Mouse (Mus musculus): ENCODE results near the gene Gm10663. TPM values are rescaled to one million over a fixed set of nuclear protein-coding genes. Genes with fewer than 3 reads are reported as not detected.

Gm10663 gene
- polyA plus RNA-seq, 1 experiment: not detected

GRCm38 (mm10) chr8:65112092-65112491, 37.3 kb downstream of the Gm10663 start:
- Histone ChIP-seq H3K79me2 (ENCODE audit: control insufficient read depth, insufficient read depth) (no peaks in the 10 kb centered on the region), H3K4me3 (no peak overlapping the region), H3K27me3 (ENCODE audit: control insufficient read depth, insufficient read depth, insufficient read length) (no peaks in the 10 kb centered on the region), H3ac (ENCODE audit: control insufficient read depth, insufficient read length) (no peak overlapping the region), H3K4me2 (ENCODE audit: low read depth) (no peak overlapping the region), H3K36me3 (ENCODE audit: control insufficient read depth, insufficient read depth) (no peaks in the 10 kb centered on the region)
- no peak for TF ChIP-seq TCF12 (IDR thresholded peaks at IDR 0.05; ENCODE audit: insufficient read depth, poor library complexity, severe bottlenecking)
- no peak for TF ChIP-seq POLR2AphosphoS2 (IDR thresholded peaks at IDR 0.05; ENCODE audit: insufficient read length, low read depth)
- TF ChIP-seq E2F4 (IDR thresholded peaks at IDR 0.05; ENCODE audit: insufficient read depth): no peak
- no peak for TF ChIP-seq CEBPB (IDR thresholded peaks at IDR 0.05; ENCODE audit: insufficient read depth, poor library complexity, severe bottlenecking)
- TF ChIP-seq TCF3 (IDR thresholded peaks at IDR 0.05; ENCODE audit: insufficient read length, low read depth): no peak
- TF ChIP-seq REST (IDR thresholded peaks at IDR 0.05; ENCODE audit: insufficient read depth, insufficient read length): no peak
- TF ChIP-seq SRF (IDR thresholded peaks at IDR 0.05; ENCODE audit: control insufficient read depth, insufficient read length, low read depth): no peak
- TF ChIP-seq POLR2A (IDR thresholded peaks at IDR 0.05; ENCODE audit: insufficient read length, low read depth): no peak
- no peak for TF ChIP-seq MAX (IDR thresholded peaks at IDR 0.05; ENCODE audit: low read depth)
- TF ChIP-seq USF1 (IDR thresholded peaks at IDR 0.05; ENCODE audit: low read depth): no peak
- TF ChIP-seq MYOD1 (IDR thresholded peaks at IDR 0.05; ENCODE audit: control insufficient read depth in 1 of 3, insufficient read length in 2 of 3, low read depth in 2 of 3): no peak
- no peak for TF ChIP-seq MYOG (IDR thresholded peaks at IDR 0.05; ENCODE audit: control insufficient read depth in 1 of 3, insufficient read depth in 1 of 3, insufficient read length in 2 of 3, low read depth in 2 of 3)

- H3K79me2 ChIP-seq (ENCODE audit: control insufficient read depth, insufficient read depth): no peaks in the 10 kb centered on the region
- no peak overlapping the region for H3K4me3 ChIP-seq
- no peak for TF ChIP-seq REST (IDR thresholded peaks at IDR 0.05; ENCODE audit: insufficient read depth, insufficient read length)
- TF ChIP-seq TCF12 (IDR thresholded peaks at IDR 0.05; ENCODE audit: insufficient read depth, poor library complexity, severe bottlenecking): no peak
- TF ChIP-seq CEBPB (IDR thresholded peaks at IDR 0.05; ENCODE audit: insufficient read depth, poor library complexity, severe bottlenecking): no peak
- no peak for TF ChIP-seq TCF3 (IDR thresholded peaks at IDR 0.05; ENCODE audit: insufficient read length, low read depth)
- TF ChIP-seq E2F4 (IDR thresholded peaks at IDR 0.05; ENCODE audit: insufficient read depth): no peak
- no peak for TF ChIP-seq POLR2A (IDR thresholded peaks at IDR 0.05; ENCODE audit: insufficient read length, low read depth)
- no peak for TF ChIP-seq MYOD1 (IDR thresholded peaks at IDR 0.05; ENCODE audit: control insufficient read depth in 1 of 3, insufficient read length in 2 of 3, low read depth in 2 of 3)
- no peak for TF ChIP-seq MAX (IDR thresholded peaks at IDR 0.05; ENCODE audit: low read depth)
- no peak for TF ChIP-seq USF1 (IDR thresholded peaks at IDR 0.05; ENCODE audit: low read depth)
- no peak for TF ChIP-seq POLR2AphosphoS2 (IDR thresholded peaks at IDR 0.05; ENCODE audit: insufficient read length, low read depth)
- no peak for TF ChIP-seq SRF (IDR thresholded peaks at IDR 0.05; ENCODE audit: control insufficient read depth, insufficient read length, low read depth)
- TF ChIP-seq MYOG (IDR thresholded peaks at IDR 0.05; ENCODE audit: control insufficient read depth in 1 of 3, insufficient read depth in 1 of 3, insufficient read length in 2 of 3, low read depth in 2 of 3): no peak
- H3ac ChIP-seq (ENCODE audit: control insufficient read depth, insufficient read length): no peak overlapping the region
- H3K27me3 ChIP-seq (ENCODE audit: control insufficient read depth, insufficient read depth, insufficient read length): no peaks in the 10 kb centered on the region
- no peaks in the 10 kb centered on the region for H3K36me3 ChIP-seq (ENCODE audit: control insufficient read depth, insufficient read depth)
- H3K4me2 ChIP-seq (ENCODE audit: low read depth): no peak overlapping the region
These were observed 51.2 kb downstream of the Gm10663 start for GRCm38 (mm10) chr8:65126014-65126413.

- Histone ChIP-seq H3K4me2 (ENCODE audit: low read depth) (no peak overlapping the region), H3ac (ENCODE audit: control insufficient read depth, insufficient read length) (no peak overlapping the region), H3K36me3 (ENCODE audit: control insufficient read depth, insufficient read depth) (no peaks in the 10 kb centered on the region), H3K79me2 (ENCODE audit: control insufficient read depth, insufficient read depth) (no peaks in the 10 kb centered on the region), H3K27me3 (ENCODE audit: control insufficient read depth, insufficient read depth, insufficient read length) (no peaks in the 10 kb centered on the region), H3K4me3 (no peak overlapping the region)
- TF ChIP-seq CEBPB (IDR thresholded peaks at IDR 0.05; ENCODE audit: insufficient read depth, poor library complexity, severe bottlenecking): no peak
- TF ChIP-seq TCF12 (IDR thresholded peaks at IDR 0.05; ENCODE audit: insufficient read depth, poor library complexity, severe bottlenecking): no peak
- TF ChIP-seq MYOG (IDR thresholded peaks at IDR 0.05; ENCODE audit: control insufficient read depth in 1 of 3, insufficient read depth in 1 of 3, insufficient read length in 2 of 3, low read depth in 2 of 3): no peak
These were observed 51.6 kb downstream of the Gm10663 start for GRCm38 (mm10) chr8:65126454-65126853.

Other genes with a start within 250 kb of the Gm10663 start
- gene Klhl2, start 225.0 kb upstream of the Gm10663 start, polyA plus RNA-seq (2012; fragmentation: generic; extraction: Trizol): 6.7 TPM
- gene Tmem192, start 127.8 kb upstream of the Gm10663 start, polyA plus RNA-seq (2012; fragmentation: generic; extraction: Trizol): 38.5 TPM
- not detected for gene Trim75, start 87.2 kb upstream of the Gm10663 start, polyA plus RNA-seq (2012; fragmentation: generic; extraction: Trizol)
- gene Trim61, start 56.5 kb upstream of the Gm10663 start, polyA plus RNA-seq (2012; fragmentation: generic; extraction: Trizol): not detected
- not detected for gene Trim60, start 56.4 kb upstream of the Gm10663 start, polyA plus RNA-seq (2012; fragmentation: generic; extraction: Trizol)
- gene Apela, start 37.7 kb upstream of the Gm10663 start, polyA plus RNA-seq (2012; fragmentation: generic; extraction: Trizol): not detected
- gene BC030870, start 54.5 kb downstream of the Gm10663 start, polyA plus RNA-seq (2012; fragmentation: generic; extraction: Trizol): not detected

Measured in myocyte (in vitro differentiated cells).